Mouse (Mus musculus) urinary bladder, postnatal 10 days (tissue): ENCODE data around the gene Peg10.
A peak's percentile ranks its signal among the peaks of the same experiment; 100 is the strongest.

Experiments
- DNase-seq: peaks from one replicate; pipeline ENCODE4 v3.0.0; 2022; ENCODE audit warnings: low spot score

Peg10 gene

GRCm38 (mm10) chr6:4746696-4747439, at the start of gene Peg10, which contains the start of gene Sgce:
TSS of gene Peg10 (plus strand) at chr6:4747306.
TSS of gene Sgce (minus strand) at chr6:4747207.
- DNase-seq: peak; percentile 44

- no peak for DNase-seq
Observed at GRCm38 (mm10) chr6:4701641-4702040, 45.5 kb upstream of the Peg10 start.

GRCm38 (mm10) chr6:4703908-4704307, 43.2 kb upstream of the Peg10 start:
- DNase-seq: no peak

GRCm38 (mm10) chr6:4706415-4706814, 40.7 kb upstream of the Peg10 start:
- DNase-seq: no peak

- no peak for DNase-seq
Observed at GRCm38 (mm10) chr6:4708971-4709370, 38.1 kb upstream of the Peg10 start.

GRCm38 (mm10) chr6:4716171-4716570, 30.9 kb upstream of the Peg10 start:
- no peak for DNase-seq

GRCm38 (mm10) chr6:4717344-4717743, 29.8 kb upstream of the Peg10 start:
- no peak for DNase-seq

- DNase-seq: no peak
Observed at GRCm38 (mm10) chr6:4722142-4722541, 25.0 kb upstream of the Peg10 start.

GRCm38 (mm10) chr6:4722739-4723138, 24.4 kb upstream of the Peg10 start:
- no peak for DNase-seq

GRCm38 (mm10) chr6:4723998-4724757, 22.9 kb upstream of the Peg10 start:
- no peak for DNase-seq

- no peak for DNase-seq
Observed at GRCm38 (mm10) chr6:4728305-4728704, 18.8 kb upstream of the Peg10 start.

GRCm38 (mm10) chr6:4731675-4732074, 15.4 kb upstream of the Peg10 start:
- DNase-seq: no peak

GRCm38 (mm10) chr6:4733208-4733607, 13.9 kb upstream of the Peg10 start:
- no peak for DNase-seq

- no peak for DNase-seq
Observed at GRCm38 (mm10) chr6:4736372-4736771, 10.7 kb upstream of the Peg10 start.

- no peak for DNase-seq
Observed at GRCm38 (mm10) chr6:4738034-4738629, 9.0 kb upstream of the Peg10 start.

GRCm38 (mm10) chr6:4738717-4739116, 8.4 kb upstream of the Peg10 start:
- DNase-seq: no peak

GRCm38 (mm10) chr6:4739522-4740355, 7.4 kb upstream of the Peg10 start:
- DNase-seq: no peak

GRCm38 (mm10) chr6:4740511-4740910, 6.6 kb upstream of the Peg10 start:
- DNase-seq: no peak

GRCm38 (mm10) chr6:4746036-4746695, 940 bp upstream of the Peg10 start:
- DNase-seq: no peak

GRCm38 (mm10) chr6:4747677-4748505, 785 bp downstream of the Peg10 start:
- no peak for DNase-seq
